Mouse (Mus musculus): ENCODE results near the gene Mcfd2. TPM values are rescaled to one million over a fixed set of nuclear protein-coding genes. Genes with fewer than 3 reads are reported as not detected.
"Not testable (repeated sequence)": the region's sequence is repeated elsewhere in the genome, so short reads cannot be mapped to it uniquely, and the experiment has no call there.

Gene Mcfd2
- total and polyA plus RNA-seq, 3 experiments, result 5.3 to 34.4 (median 15.4) TPM

DNA sequence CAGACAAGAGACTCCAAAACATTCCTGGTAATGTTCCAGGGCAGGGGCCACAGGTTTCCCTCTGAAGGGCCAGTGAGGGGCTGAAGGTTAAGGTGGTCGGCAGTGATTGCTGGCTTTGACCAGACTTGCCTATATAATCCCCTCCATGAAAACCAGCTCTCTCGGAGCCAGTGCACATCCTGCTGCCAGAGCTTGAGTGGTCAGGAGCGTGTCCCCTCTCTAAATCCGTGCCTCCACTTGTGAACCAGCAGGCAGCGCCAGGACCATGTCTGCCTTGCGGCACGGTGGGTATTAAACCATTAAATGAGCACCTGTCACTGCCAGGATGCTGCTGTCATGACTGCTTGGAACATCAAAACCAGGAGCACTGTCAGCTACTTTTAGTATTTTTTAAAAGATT, 44.8 kb upstream of the Mcfd2 start:
- H3K4me1 ChIP-seq (ENCODE audit: insufficient read depth, low read depth, low read length), result peaks cover 19% of the 10 kb centered on the region
- no peak for ATAC-seq (ENCODE audit: extremely low read depth, insufficient number of reproducible peaks, low FRiP score, poor library complexity, severe bottlenecking)
- no peaks in the 10 kb centered on the region for H3K9me3 ChIP-seq (replicated peaks)
- no peak for DNase-seq (ENCODE audit: low spot score)
- TF ChIP-seq GATA2 (IDR thresholded peaks at IDR 0.05; ENCODE audit: borderline replicate concordance, low read depth, low read length), result no peak
- H3K36me3 ChIP-seq (replicated peaks), result peaks cover 91% of the 10 kb centered on the region
- H3K4me3 ChIP-seq (ENCODE audit: low read depth, low read length), result no peak overlapping the region
- no peaks in the 10 kb centered on the region for H3K27me3 ChIP-seq (ENCODE audit: insufficient read depth, low read length)

DNA sequence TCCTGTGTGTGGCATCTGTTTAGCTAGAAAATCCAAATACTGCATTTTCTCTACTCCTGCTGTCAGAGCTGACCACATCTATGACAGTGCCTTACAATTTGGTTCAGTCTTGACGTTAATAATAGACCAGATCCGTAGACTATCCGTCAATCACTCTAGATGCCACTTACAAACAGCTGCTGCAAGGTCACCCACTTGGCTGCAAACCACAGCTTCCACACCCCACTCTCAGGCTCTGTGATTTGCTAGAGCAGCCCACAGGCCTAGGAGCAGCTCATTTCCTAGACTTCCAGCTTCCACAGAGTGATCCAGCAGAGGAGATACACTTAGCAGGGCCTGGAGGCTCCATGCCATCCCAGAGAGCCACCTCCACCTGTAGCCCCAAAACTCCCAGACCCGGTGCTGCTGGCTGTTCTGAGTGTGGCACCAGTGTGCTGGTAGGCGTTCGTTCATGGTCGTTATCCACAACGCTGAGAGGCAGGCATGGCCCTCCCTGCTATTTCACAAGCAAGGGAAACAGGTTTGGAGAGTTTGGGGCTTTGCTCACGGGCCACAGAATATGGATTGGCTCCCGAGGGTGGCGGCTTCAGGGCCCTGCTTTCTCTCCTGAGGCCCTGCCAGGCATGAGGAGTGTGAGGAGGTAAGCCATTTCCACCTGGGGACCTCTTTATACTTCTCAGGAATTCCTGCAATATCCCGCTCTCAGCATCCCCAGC, 43.5 kb upstream of the Mcfd2 start:
- no peaks in the 10 kb centered on the region for H3K27me3 ChIP-seq (ENCODE audit: insufficient read depth, low read length)
- no peak for ATAC-seq (ENCODE audit: extremely low read depth, insufficient number of reproducible peaks, low FRiP score, poor library complexity, severe bottlenecking)
- peaks cover 7% of the 10 kb centered on the region for H3K4me1 ChIP-seq (ENCODE audit: insufficient read depth, low read depth, low read length)
- no peaks in the 10 kb centered on the region for H3K9me3 ChIP-seq (replicated peaks)
- TF ChIP-seq POLR2AphosphoS5 (IDR thresholded peaks at IDR 0.05; ENCODE audit: insufficient replicate concordance, low read depth, low read length) (no peak), GATA2 (IDR thresholded peaks at IDR 0.05; ENCODE audit: borderline replicate concordance, low read depth, low read length) (no peak), CTCF (IDR thresholded peaks at IDR 0.05; ENCODE audit: low read depth, low read length) (no peak), GATA1 (IDR thresholded peaks at IDR 0.05; ENCODE audit: borderline replicate concordance, low read length) (no peak), TAL1 (conservative IDR thresholded peaks at IDR 0.05; ENCODE audit: low read depth, low read length) (no peak)
- DNase-seq (ENCODE audit: low spot score), result no peak
- peaks cover 92% of the 10 kb centered on the region for H3K36me3 ChIP-seq (replicated peaks)
- no peak overlapping the region for H3K4me3 ChIP-seq (ENCODE audit: low read depth, low read length)

DNA sequence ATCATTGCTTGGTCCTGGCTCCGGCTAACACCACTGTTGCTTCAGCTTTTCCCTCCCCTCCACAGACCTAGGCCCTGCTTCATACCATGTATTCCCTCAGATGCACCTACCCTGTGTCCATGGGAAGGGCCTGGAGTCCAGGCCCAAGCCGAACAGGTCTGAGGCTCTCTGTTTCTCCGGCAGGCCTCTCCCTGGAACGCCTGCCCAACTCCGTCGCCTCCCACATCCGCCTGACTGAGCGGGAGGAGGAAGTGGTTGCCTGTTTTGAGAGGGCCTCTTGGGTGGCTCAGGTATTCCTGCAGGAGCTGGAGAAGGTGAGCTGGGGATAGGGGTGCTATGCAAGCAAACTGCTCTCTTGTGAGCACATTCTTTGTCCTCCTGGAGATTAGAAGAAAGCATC, 41.0 kb upstream of the Mcfd2 start:
- no peaks in the 10 kb centered on the region for H3K9me3 ChIP-seq (replicated peaks)
- TF ChIP-seq POLR2AphosphoS5 (IDR thresholded peaks at IDR 0.05; ENCODE audit: insufficient replicate concordance, low read depth, low read length), result no peak
- no peak for TF ChIP-seq TAL1 (conservative IDR thresholded peaks at IDR 0.05; ENCODE audit: low read depth, low read length)
- no peak for DNase-seq (ENCODE audit: low spot score)
- H3K4me1 ChIP-seq (ENCODE audit: insufficient read depth, low read depth, low read length), result peaks cover 12% of the 10 kb centered on the region
- H3K27me3 ChIP-seq (ENCODE audit: insufficient read depth, low read length), result no peaks in the 10 kb centered on the region
- no peak overlapping the region for H3K4me3 ChIP-seq (ENCODE audit: low read depth, low read length)
- no peak for ATAC-seq (ENCODE audit: extremely low read depth, insufficient number of reproducible peaks, low FRiP score, poor library complexity, severe bottlenecking)
- peaks cover 90% of the 10 kb centered on the region for H3K36me3 ChIP-seq (replicated peaks)

DNA sequence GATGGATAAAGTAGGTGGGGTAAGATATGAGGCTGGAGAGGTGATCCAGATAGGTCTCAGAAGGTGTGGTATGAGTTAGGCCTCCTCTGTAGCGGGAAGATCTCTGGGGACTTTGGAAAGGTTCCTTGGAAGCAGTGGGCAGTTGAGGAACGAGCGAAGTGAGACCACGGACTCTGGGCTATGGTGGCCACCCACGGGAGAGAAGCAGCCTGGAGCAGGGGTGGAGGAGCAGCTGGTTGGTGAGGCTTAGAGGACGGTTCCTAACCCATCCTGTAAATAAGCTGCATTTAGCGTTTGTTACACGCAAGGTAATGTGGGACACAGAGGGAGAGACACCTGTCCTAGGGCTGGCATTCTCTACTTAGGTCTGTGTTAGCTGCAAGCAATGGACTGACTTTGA, 39.3 kb upstream of the Mcfd2 start:
- H3K4me3 ChIP-seq (ENCODE audit: low read depth, low read length), result no peak overlapping the region
- TF ChIP-seq TAL1 (conservative IDR thresholded peaks at IDR 0.05; ENCODE audit: low read depth, low read length), result no peak
- TF ChIP-seq GATA1 (IDR thresholded peaks at IDR 0.05; ENCODE audit: borderline replicate concordance, low read length), result no peak
- no peak for TF ChIP-seq GATA2 (IDR thresholded peaks at IDR 0.05; ENCODE audit: borderline replicate concordance, low read depth, low read length)
- TF ChIP-seq CTCF (IDR thresholded peaks at IDR 0.05; ENCODE audit: low read depth, low read length), result no peak
- no peak for TF ChIP-seq POLR2AphosphoS5 (IDR thresholded peaks at IDR 0.05; ENCODE audit: insufficient replicate concordance, low read depth, low read length)
- peaks cover 12% of the 10 kb centered on the region for H3K4me1 ChIP-seq (ENCODE audit: insufficient read depth, low read depth, low read length)
- DNase-seq (ENCODE audit: low spot score) (no peak), ATAC-seq (ENCODE audit: extremely low read depth, insufficient number of reproducible peaks, low FRiP score, poor library complexity, severe bottlenecking) (no peak)
- H3K36me3 ChIP-seq (replicated peaks), result peaks cover 89% of the 10 kb centered on the region
- no peaks in the 10 kb centered on the region for H3K9me3 ChIP-seq (replicated peaks)
- no peaks in the 10 kb centered on the region for H3K27me3 ChIP-seq (ENCODE audit: insufficient read depth, low read length)

- TF ChIP-seq TAL1 (conservative IDR thresholded peaks at IDR 0.05; ENCODE audit: low read depth, low read length) (no peak), GATA1 (IDR thresholded peaks at IDR 0.05; ENCODE audit: borderline replicate concordance, low read length) (no peak), POLR2AphosphoS5 (IDR thresholded peaks at IDR 0.05; ENCODE audit: insufficient replicate concordance, low read depth, low read length) (no peak), GATA2 (IDR thresholded peaks at IDR 0.05; ENCODE audit: borderline replicate concordance, low read depth, low read length) (no peak), CTCF (IDR thresholded peaks at IDR 0.05; ENCODE audit: low read depth, low read length) (no peak)
- Histone ChIP-seq H3K36me3 (replicated peaks) (peaks cover 89% of the 10 kb centered on the region), H3K9me3 (replicated peaks) (no peaks in the 10 kb centered on the region), H3K27me3 (ENCODE audit: insufficient read depth, low read length) (no peaks in the 10 kb centered on the region), H3K4me1 (ENCODE audit: insufficient read depth, low read depth, low read length) (peaks cover 12% of the 10 kb centered on the region), H3K4me3 (ENCODE audit: low read depth, low read length) (no peak overlapping the region)
- ATAC-seq (ENCODE audit: extremely low read depth, insufficient number of reproducible peaks, low FRiP score, poor library complexity, severe bottlenecking) (no peak), DNase-seq (ENCODE audit: low spot score) (no peak)
Observed at GRCm38 (mm10) chr17:87304151-87304894, 38.6 kb upstream of the Mcfd2 start.

DNA sequence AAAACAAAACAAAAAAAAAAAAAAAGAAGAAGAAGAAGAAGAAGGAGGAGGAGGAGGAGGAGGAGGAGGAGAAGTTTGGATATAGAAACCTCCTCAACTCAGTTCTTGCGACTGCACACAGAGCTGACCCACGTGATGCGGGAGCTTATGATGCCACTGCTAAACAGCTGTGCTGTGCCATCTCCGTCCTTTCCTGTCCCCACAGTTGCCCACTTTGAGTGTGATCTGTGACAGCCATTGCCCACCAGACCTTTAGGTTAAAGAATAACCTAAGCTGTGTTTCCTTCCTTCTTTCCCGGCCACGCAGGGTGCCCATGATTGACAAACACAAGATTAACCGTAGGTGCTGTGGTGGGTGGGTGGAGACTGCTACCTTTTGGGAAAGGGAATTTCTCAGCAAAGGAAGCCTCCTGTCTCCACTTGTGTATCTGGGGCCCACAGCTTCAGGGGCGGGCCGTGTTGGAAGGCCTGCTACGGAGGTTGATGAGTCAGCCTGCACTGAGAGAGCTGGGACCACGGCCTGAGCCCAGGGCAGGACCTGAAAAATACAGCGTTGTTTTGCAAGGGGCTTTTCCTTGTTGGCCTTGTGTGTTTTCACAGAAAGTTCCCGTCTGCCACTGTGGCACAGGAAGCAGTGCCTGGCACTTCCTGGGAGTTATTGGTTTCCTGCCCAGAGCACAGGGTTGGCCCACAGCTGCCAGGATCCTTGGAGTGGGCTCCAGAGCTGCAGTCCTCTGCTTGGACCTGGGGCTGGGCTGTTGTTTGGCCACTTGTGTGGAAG, 36.5 kb upstream of the Mcfd2 start:
- Histone ChIP-seq H3K27me3 (ENCODE audit: insufficient read depth, low read length) (no peaks in the 10 kb centered on the region), H3K9me3 (replicated peaks) (no peaks in the 10 kb centered on the region), H3K4me3 (ENCODE audit: low read depth, low read length) (no peak overlapping the region), H3K36me3 (replicated peaks) (peaks cover 84% of the 10 kb centered on the region), H3K4me1 (ENCODE audit: insufficient read depth, low read depth, low read length) (peaks cover 22% of the 10 kb centered on the region)
- TF ChIP-seq TAL1 (conservative IDR thresholded peaks at IDR 0.05; ENCODE audit: low read depth, low read length), result no peak
- no peak for TF ChIP-seq GATA1 (IDR thresholded peaks at IDR 0.05; ENCODE audit: borderline replicate concordance, low read length)
- no peak for TF ChIP-seq GATA2 (IDR thresholded peaks at IDR 0.05; ENCODE audit: borderline replicate concordance, low read depth, low read length)
- TF ChIP-seq POLR2AphosphoS5 (IDR thresholded peaks at IDR 0.05; ENCODE audit: insufficient replicate concordance, low read depth, low read length), result no peak
- TF ChIP-seq CTCF (IDR thresholded peaks at IDR 0.05; ENCODE audit: low read depth, low read length), result no peak
- peak; percentile 64; the same call in 1 of the 2 replicates for ATAC-seq (ENCODE audit: extremely low read depth, insufficient number of reproducible peaks, low FRiP score, poor library complexity, severe bottlenecking)
- no peak for DNase-seq (ENCODE audit: low spot score)

- H3K36me3 ChIP-seq (replicated peaks), result peaks cover 83% of the 10 kb centered on the region
- H3K9me3 ChIP-seq (replicated peaks); H3K27me3 ChIP-seq (ENCODE audit: insufficient read depth, low read length); ATAC-seq (ENCODE audit: extremely low read depth, insufficient number of reproducible peaks, low FRiP score, poor library complexity, severe bottlenecking); DNase-seq (ENCODE audit: low spot score); H3K4me3 ChIP-seq (ENCODE audit: low read depth, low read length): not testable (repeated sequence)
- H3K4me1 ChIP-seq (ENCODE audit: insufficient read depth, low read depth, low read length), result peaks cover 18% of the 10 kb centered on the region
Observed at GRCm38 (mm10) chr17:87301607-87302006, 35.9 kb upstream of the Mcfd2 start.

Data from G1E (cell line).